Mouse (Mus musculus): ENCODE measurements around the gene AC140267.1.

The AC140267.1 gene

DNA sequence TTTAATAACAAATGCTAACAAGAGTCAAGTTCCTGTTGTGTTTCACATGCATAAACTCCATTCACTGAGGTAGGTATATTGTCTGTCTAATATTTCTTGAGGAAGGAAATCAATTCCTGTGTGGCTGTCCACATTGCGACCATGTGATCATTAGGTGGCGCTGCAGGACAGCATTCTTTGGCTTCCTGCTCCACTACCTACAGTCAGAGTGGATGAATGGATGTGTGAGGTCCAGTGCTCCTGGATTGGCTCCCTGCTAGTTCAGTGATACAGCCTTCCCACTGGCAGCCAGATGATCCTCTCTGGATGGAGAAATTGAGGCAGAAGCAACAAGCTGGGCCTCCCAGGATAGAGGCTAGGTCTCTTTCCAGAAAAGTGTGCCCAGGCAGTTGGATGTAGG is 30.6 kb downstream of the AC140267.1 start:
- peak; percentile 84 for DNase-seq

DNA sequence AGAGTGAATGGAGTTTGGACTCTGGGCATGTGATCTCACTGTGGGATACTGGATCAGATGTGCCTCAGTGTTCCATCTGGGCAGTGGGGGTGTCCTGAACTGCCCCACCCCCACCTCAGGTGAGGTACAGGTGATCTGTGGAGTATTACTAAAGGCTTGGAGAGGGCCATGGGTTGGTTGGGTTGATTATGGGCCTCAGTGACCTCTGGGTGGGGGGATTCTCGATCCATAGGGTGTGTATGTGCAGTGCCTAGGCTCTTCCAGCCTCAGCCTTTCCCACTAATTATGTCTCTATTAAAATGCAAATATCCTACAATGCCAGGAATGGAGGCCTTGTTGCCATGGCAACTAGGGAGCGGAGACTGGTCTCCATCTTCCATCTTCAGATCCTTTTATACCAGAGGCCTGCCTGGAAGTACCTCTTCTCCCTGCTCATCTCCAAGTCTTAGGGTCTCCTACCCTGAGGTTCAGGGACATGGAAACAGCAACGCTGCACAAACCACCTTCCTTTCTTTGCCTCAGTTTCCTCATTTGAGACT is 36.3 kb downstream of the AC140267.1 start:
- no peak for DNase-seq

DNA sequence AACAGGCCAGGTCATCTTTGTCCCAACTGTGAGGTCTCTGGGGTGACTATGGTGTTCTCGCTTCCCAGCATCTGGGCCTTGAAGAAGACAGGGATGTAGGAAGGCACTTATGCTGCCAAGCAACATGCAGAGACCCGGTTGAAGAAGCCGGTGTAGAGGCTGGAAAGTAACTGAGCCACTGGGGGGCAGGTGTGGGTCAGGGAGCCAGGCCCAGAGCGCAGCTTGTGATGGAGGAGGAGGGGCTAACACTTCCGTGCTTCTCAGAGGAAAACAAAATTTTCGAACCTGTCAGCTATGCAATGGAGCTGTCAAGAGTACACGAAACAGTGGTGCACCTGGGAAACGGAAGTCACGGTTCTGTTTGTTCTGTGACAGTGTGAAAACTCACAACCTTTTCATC is 41.5 kb downstream of the AC140267.1 start:
- peak; percentile 72 for DNase-seq

DNA sequence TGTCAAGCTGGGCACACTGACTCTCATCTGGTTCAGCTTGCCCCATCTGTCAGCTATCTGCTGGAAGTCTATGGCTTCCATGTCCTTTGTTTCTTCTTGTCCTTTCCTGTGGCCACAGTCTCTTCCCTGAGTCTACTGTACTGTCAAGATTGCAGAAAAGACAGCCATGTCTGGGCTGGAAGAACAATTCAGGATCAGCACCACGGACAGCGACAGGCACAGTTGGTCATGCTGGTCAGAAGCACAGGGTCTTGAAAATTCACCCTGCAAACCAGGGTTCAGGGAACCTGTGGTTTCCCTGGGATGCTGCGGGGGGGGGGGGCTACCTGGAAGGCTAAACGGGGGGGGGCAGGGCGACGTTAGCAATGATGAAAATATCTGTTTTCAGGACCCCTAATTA is 42.0 kb downstream of the AC140267.1 start:
- DNase-seq, result no peak

DNA sequence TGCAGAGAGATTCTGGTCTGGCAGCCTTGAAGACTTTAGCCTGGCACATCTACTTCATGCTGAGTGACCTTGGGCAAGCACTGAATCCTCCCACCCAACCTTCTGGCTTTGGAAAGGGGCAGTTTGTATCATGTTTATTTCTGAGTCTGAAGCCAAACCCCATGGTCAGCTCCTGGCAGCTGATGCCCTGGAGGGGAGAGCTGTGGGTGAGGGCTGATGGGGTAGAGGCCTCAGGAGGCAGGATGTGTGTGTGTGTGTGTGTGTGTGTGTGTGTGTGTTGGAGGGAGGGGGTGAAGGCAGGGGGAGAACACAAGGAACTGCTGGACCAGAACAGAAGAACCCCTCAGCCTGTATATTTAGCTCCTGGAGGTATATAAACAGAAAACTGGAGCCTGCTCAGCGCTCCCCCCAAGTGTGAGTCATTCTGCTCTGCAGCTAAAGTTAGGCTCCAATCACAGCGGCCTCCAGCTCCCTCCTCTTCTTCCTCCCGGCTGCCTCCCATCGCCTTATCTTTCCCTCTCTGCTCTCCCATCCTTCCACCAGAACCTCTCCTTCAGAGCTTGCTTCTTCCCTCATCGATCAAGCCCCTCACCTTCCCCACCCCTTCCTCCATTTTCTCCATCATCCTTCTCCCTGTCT is 42.6 kb downstream of the AC140267.1 start:
- peak; percentile 82 for DNase-seq

DNA sequence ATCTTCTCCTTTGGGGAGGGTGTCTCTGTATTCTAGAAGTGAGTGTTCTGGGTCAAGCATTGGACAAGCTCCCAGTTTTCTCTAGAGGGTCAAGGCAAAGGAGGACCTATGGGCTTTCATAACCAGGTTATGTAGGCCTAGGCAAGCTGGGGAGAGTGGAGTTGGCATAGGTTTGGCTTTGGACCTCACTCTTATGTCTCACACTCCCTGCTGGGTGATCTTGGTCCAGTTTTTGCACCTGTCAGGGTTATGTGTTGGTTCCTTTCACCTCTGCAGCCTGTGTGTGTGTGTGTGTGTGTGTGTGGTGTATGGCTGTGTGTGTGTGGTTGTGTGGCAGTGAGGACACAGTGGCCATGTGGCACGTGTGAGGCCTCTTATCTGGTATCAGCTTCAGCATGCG is 43.4 kb downstream of the AC140267.1 start:
- DNase-seq, result peak; percentile 56

DNA sequence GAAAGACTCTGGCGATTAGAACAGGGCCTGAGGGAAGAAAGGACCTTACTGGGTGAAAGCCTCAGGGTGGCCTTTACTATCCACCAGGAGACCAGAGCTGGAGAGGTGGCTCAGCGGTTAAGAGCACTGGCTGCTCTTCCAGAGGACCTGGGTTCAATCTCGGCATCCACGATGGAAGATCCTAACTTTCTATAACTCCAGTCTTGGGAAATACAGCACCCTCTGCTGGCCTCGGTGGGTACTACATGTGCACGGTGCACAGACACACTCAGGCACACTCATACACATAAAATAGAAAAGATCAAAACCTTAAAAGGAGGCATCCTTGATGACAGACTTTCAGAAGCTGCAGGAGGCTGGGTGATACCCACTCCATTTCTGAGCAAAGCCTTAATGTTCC is 45.0 kb downstream of the AC140267.1 start:
- DNase-seq, result peak; percentile 40

All from cerebellum, adult 9-11 months (tissue).